Mouse (Mus musculus) stomach, postnatal 0 days (tissue): ENCODE measurements around the gene Gm10160.

Experiments used
- CTCF ChIP-seq: IDR thresholded peaks from 2 replicates; pipeline ENCODE4 v1.5.1; 2016; ENCODE audit warnings: antibody characterized with exemption, low read depth, mild to moderate bottlenecking, moderate library complexity
- EP300 ChIP-seq: optimal IDR thresholded peaks from 2 replicates; pipeline ENCODE3; 2016; ENCODE audit warnings: antibody characterized with exemption

- TF ChIP-seq EP300 (no peak), CTCF (no peak)
These were observed 20.2 kb downstream of the Gm10160 start for GRCm38 (mm10) chr7:81835430-81835829.
